Comparison of ENCODE assay signal across 27 mouse cellular contexts in genomic region chr13:99461886-99462285, GRCm38 (mm10).
"Had no signal": no experiment of that assay in that cellular context is flagged by ENCODE, and none has a peak within 500 bp of the region (broad histone marks: within the 10 kb centered on the region; RNA-seq: fewer than 3 reads in every experiment).

No protein-coding gene starts in this region.

- ATAC-seq: hindbrain, embryonic 16.5 days; inflammation-experienced regulatory T-cells, adult 6 months; intestine, embryonic 15.5 days; intestine, postnatal 0 days; liver, postnatal 0 days had no signal

- H3K27ac ChIP-seq: gastrocnemius, adult 2 months; heart, embryonic 10.5 days; hindbrain, embryonic 10.5 days; hindbrain, embryonic 12.5 days; hindbrain, embryonic 14.5 days; intestine, embryonic 15.5 days; left cerebral cortex, adult 2 months; limb, embryonic 10.5 days; limb, embryonic 12.5 days; liver, embryonic 13.5 days; liver, embryonic 15.5 days had no signal

- DNase-seq: gastrocnemius, adult 2 months; gastrocnemius, postnatal 10 days; gastrocnemius, postnatal 25 days; heart, adult 18-20 months; heart, postnatal 10 days; heart, postnatal 4 days; kidney, adult 18-20 months; kidney, adult 8-10 months; kidney, postnatal 10 days; kidney, postnatal 25 days; kidney, postnatal 4 days; liver; liver, embryonic 13.5 days; liver, postnatal 0 days had no signal

- H3K4me3 ChIP-seq: gastrocnemius, adult 2 months; heart, embryonic 10.5 days; heart, embryonic 12.5 days; hindbrain, embryonic 10.5 days; hindbrain, embryonic 12.5 days; intestine, embryonic 15.5 days; left cerebral cortex, adult 2 months; limb, embryonic 10.5 days; limb, embryonic 12.5 days; liver, embryonic 13.5 days; liver, embryonic 15.5 days had no signal
